Comparison of ENCODE assay signal across 11 mouse cellular contexts in genomic region chr6:115971273-115972060, GRCm38 (mm10). TPM values are rescaled to one million over a fixed set of nuclear protein-coding genes. Genes with fewer than 3 reads are reported as not detected.
DNase-seq lines count a peak whose midpoint lies in the region; ATAC-seq and TF ChIP-seq lines count a peak whose summit lies in the region.
"Had no signal": no experiment of that assay in that cellular context is flagged by ENCODE, and none has a peak within 500 bp of the region (broad histone marks: within the 10 kb centered on the region; RNA-seq: fewer than 3 reads in every experiment).

No protein-coding gene starts in this region.

- 37% methylated on average over 13 of the region's 13 CpGs for WGBS in intestine, embryonic 16.5 days
- 39% methylated on average over 13 of the region's 13 CpGs for WGBS in intestine, embryonic 15.5 days
- WGBS in hindbrain, embryonic 13.5 days = 50% methylated on average over 13 of the region's 13 CpGs
- 60% methylated on average over 13 of the region's 13 CpGs for WGBS in midbrain, postnatal 0 days

- 0 out of 2 replicates have a peak, but pooled peaks have one; percentile 22 for ATAC-seq in intestine, embryonic 16.5 days
- no peak for ATAC-seq in intestine, embryonic 15.5 days
- ATAC-seq in common myeloid progenitor, adult 5-6 weeks (replicated peaks; ENCODE audit: low read depth, poor library complexity, severe bottlenecking) = 0 out of 2 replicates have a peak, but pooled peaks have one; percentile 7
- peak; percentile 33; the same call in 1 of the 2 replicates for ATAC-seq in hindbrain, embryonic 13.5 days (ENCODE audit: low FRiP score)
- no peak for ATAC-seq in midbrain, postnatal 0 days (ENCODE audit: low FRiP score)

- 0 out of 2 replicates have a peak, but pooled peaks cover 5% of the 10 kb centered on the region for H3K36me3 ChIP-seq in intestine, embryonic 16.5 days (ENCODE audit: control insufficient read depth, insufficient read depth, low read length)
- H3K36me3 ChIP-seq in intestine, embryonic 15.5 days = peaks cover 12% of the 10 kb centered on the region; the same call in 1 of the 2 replicates
- H3K36me3 ChIP-seq in hindbrain, embryonic 13.5 days = no peaks in the 10 kb centered on the region
- H3K36me3 ChIP-seq in midbrain, postnatal 0 days (ENCODE audit: insufficient read depth, low read length) = no peaks in the 10 kb centered on the region

- H3K4me3 ChIP-seq in intestine, embryonic 16.5 days (ENCODE audit: low read length) = no peak overlapping the region
- H3K4me3 ChIP-seq in intestine, embryonic 15.5 days (replicated peaks) = no peak overlapping the region
- H3K4me3 ChIP-seq in hindbrain, embryonic 13.5 days = no peak overlapping the region
- H3K4me3 ChIP-seq in midbrain, postnatal 0 days (ENCODE audit: low read depth, low read length) = no peak overlapping the region
- H3K4me3 ChIP-seq: neural tube, embryonic 12.5 days had no signal

- no peak overlapping the region for H3K4me2 ChIP-seq in intestine, embryonic 16.5 days (ENCODE audit: low read depth, low read length)
- no peak overlapping the region for H3K4me2 ChIP-seq in intestine, embryonic 15.5 days (replicated peaks)
- H3K4me2 ChIP-seq in hindbrain, embryonic 13.5 days = no peak overlapping the region
- no peak overlapping the region for H3K4me2 ChIP-seq in midbrain, postnatal 0 days (ENCODE audit: low read depth, low read length, poor library complexity, severe bottlenecking)
- H3K4me2 ChIP-seq: neural tube, embryonic 12.5 days had no signal

- no peak overlapping the region for H3K27ac ChIP-seq in intestine, embryonic 16.5 days (ENCODE audit: low read length)
- H3K27ac ChIP-seq in intestine, embryonic 15.5 days = no peak overlapping the region
- H3K27ac ChIP-seq in hindbrain, embryonic 13.5 days = peak overlapping the region; percentile 44; the same call in 1 of the 2 replicates
- H3K27ac ChIP-seq in midbrain, postnatal 0 days (ENCODE audit: low read depth, low read length) = no peak overlapping the region
- H3K27ac ChIP-seq: neural tube, embryonic 12.5 days had no signal

- H3K9ac ChIP-seq in intestine, embryonic 16.5 days (ENCODE audit: low read depth, low read length) = peak overlapping the region; percentile 24; the same call in 1 of the 2 replicates
- H3K9ac ChIP-seq in intestine, embryonic 15.5 days = no peak overlapping the region
- H3K9ac ChIP-seq in hindbrain, embryonic 13.5 days = no peak overlapping the region
- H3K9ac ChIP-seq in midbrain, postnatal 0 days (replicated peaks; ENCODE audit: low read length, poor library complexity, severe bottlenecking) = 0 out of 2 replicates have a peak overlapping the region, but pooled peaks have one; percentile 33
- H3K9ac ChIP-seq: neural tube, embryonic 12.5 days had no signal

- no peaks in the 10 kb centered on the region for H3K27me3 ChIP-seq in intestine, embryonic 16.5 days (replicated peaks; ENCODE audit: control insufficient read depth, insufficient read depth, low read length)
- H3K27me3 ChIP-seq in intestine, embryonic 15.5 days (replicated peaks) = no peaks in the 10 kb centered on the region
- 0 out of 2 replicates have a peak, but pooled peaks cover 6% of the 10 kb centered on the region for H3K27me3 ChIP-seq in hindbrain, embryonic 13.5 days
- no peaks in the 10 kb centered on the region for H3K27me3 ChIP-seq in midbrain, postnatal 0 days (ENCODE audit: insufficient read depth, low read length)
- H3K27me3 ChIP-seq: neural tube, embryonic 12.5 days had no signal

- H3K4me1 ChIP-seq in intestine, embryonic 16.5 days (ENCODE audit: control insufficient read depth, insufficient read depth, low read length) = peaks cover 20% of the 10 kb centered on the region
- H3K4me1 ChIP-seq in intestine, embryonic 15.5 days (replicated peaks) = peaks cover 25% of the 10 kb centered on the region
- H3K4me1 ChIP-seq in hindbrain, embryonic 13.5 days (replicated peaks) = peaks cover 48% of the 10 kb centered on the region
- 0 out of 2 replicates have a peak, but pooled peaks cover 3% of the 10 kb centered on the region for H3K4me1 ChIP-seq in midbrain, postnatal 0 days (ENCODE audit: insufficient read depth, low read length)

- no peaks in the 10 kb centered on the region for H3K9me3 ChIP-seq in intestine, embryonic 16.5 days (ENCODE audit: control insufficient read depth, low read length)
- no peaks in the 10 kb centered on the region for H3K9me3 ChIP-seq in intestine, embryonic 15.5 days
- no peaks in the 10 kb centered on the region for H3K9me3 ChIP-seq in hindbrain, embryonic 13.5 days
- H3K9me3 ChIP-seq in midbrain, postnatal 0 days (ENCODE audit: low read length) = no peaks in the 10 kb centered on the region
- H3K9me3 ChIP-seq: neural tube, embryonic 12.5 days had no signal

- TF ChIP-seq CTCF in midbrain, postnatal 0 days (IDR thresholded peaks at IDR 0.05) = no peak

- no peak for DNase-seq in midbrain, postnatal 0 days (ENCODE audit: low spot score)
- DNase-seq in yolk sac, embryonic 10.5 days (ENCODE audit: low spot score) = no peak
- DNase-seq in layer of hippocampus, adult 9-10 months (ENCODE audit: low spot score) = no peak
- no peak for DNase-seq in adrenal gland, postnatal 14 days

RNA-seq across cellular contexts. Expression of gene Plxnd1, which starts 23.3 kb away (rescaled TPM):
- polyA plus RNA-seq in intestine, embryonic 16.5 days (2015; fragmentation: Nextera tagmentation; extraction: Ambion mirVana) = 18.7 and 19.3 TPM in 2 replicates
- 26.6 and 28.9 TPM in 2 replicates for polyA plus RNA-seq in intestine, embryonic 15.5 days (2015; fragmentation: Nextera tagmentation; extraction: Ambion mirVana)
- 8.5 and 14.2 TPM in 2 replicates for total RNA-seq in common myeloid progenitor, adult 5-6 weeks (2017)
- polyA plus RNA-seq in hindbrain, embryonic 13.5 days (2015; fragmentation: Nextera tagmentation; extraction: Ambion mirVana) = 9.1 and 11.3 TPM in 2 replicates
- 14.9 and 17.3 TPM in 2 replicates for total RNA-seq in midbrain, postnatal 0 days (2014; rRNA removed)
- 2.8 and 4.4 TPM in 2 replicates for polyA plus RNA-seq in midbrain, postnatal 0 days (2015; fragmentation: Nextera tagmentation; extraction: Ambion mirVana)
- 154 and 173 TPM in 2 replicates for total RNA-seq in adrenal gland, postnatal 14 days (2021)

RNA-seq across cellular contexts. Expression of gene H1foo, which starts 26.7 kb away (rescaled TPM):
- not detected in 2 replicates for polyA plus RNA-seq in intestine, embryonic 16.5 days (2015; fragmentation: Nextera tagmentation; extraction: Ambion mirVana)
- not detected in 2 replicates for polyA plus RNA-seq in intestine, embryonic 15.5 days (2015; fragmentation: Nextera tagmentation; extraction: Ambion mirVana)
- not detected in 2 replicates for total RNA-seq in common myeloid progenitor, adult 5-6 weeks (2017)
- not detected in 2 replicates for polyA plus RNA-seq in hindbrain, embryonic 13.5 days (2015; fragmentation: Nextera tagmentation; extraction: Ambion mirVana)
- not detected in 2 replicates for total RNA-seq in midbrain, postnatal 0 days (2014; rRNA removed)
- not detected in 2 replicates for polyA plus RNA-seq in midbrain, postnatal 0 days (2015; fragmentation: Nextera tagmentation; extraction: Ambion mirVana)
- not detected in 2 replicates for total RNA-seq in adrenal gland, postnatal 14 days (2021)
- polyA plus RNA-seq: cortical plate, adult 2 months; large intestine, adult 2 months; neural tube, embryonic 12.5 days had no signal

RNA-seq across cellular contexts. Expression of gene Rho, which starts 39.9 kb away (rescaled TPM):
- polyA plus RNA-seq in intestine, embryonic 16.5 days (2015; fragmentation: Nextera tagmentation; extraction: Ambion mirVana) = 0.31 TPM in 1 of 2 replicates, not detected in the other
- 0.05 TPM in 1 of 2 replicates, not detected in the other for polyA plus RNA-seq in intestine, embryonic 15.5 days (2015; fragmentation: Nextera tagmentation; extraction: Ambion mirVana)
- total RNA-seq in common myeloid progenitor, adult 5-6 weeks (2017) = not detected in 2 replicates
- 0.21 and 0.58 TPM in 2 replicates for polyA plus RNA-seq in hindbrain, embryonic 13.5 days (2015; fragmentation: Nextera tagmentation; extraction: Ambion mirVana)
- total RNA-seq in midbrain, postnatal 0 days (2014; rRNA removed) = 0.11 TPM in 1 of 2 replicates, not detected in the other
- 0.12 and 0.39 TPM in 2 replicates for polyA plus RNA-seq in midbrain, postnatal 0 days (2015; fragmentation: Nextera tagmentation; extraction: Ambion mirVana)
- total RNA-seq in adrenal gland, postnatal 14 days (2021) = 0.56 and 0.74 TPM in 2 replicates

Comparison
In these comparisons a context has a peak if more than half of its experiments do, and no peak if none do; other contexts are left out.
1. ATAC-seq: peak in intestine, embryonic 16.5 days (single experiment), common myeloid progenitor, adult 5-6 weeks (single experiment) and hindbrain, embryonic 13.5 days (single experiment); none in intestine, embryonic 15.5 days (single experiment) and midbrain, postnatal 0 days (single experiment).
2. H3K9ac ChIP-seq: peak in intestine, embryonic 16.5 days (single experiment) and midbrain, postnatal 0 days (single experiment); none in intestine, embryonic 15.5 days (single experiment) and hindbrain, embryonic 13.5 days (single experiment).